Mouse (Mus musculus) ES-Bruce4 (cell line): Measurements from ENCODE around the gene Efna1. TPM values are rescaled to one million over a fixed set of nuclear protein-coding genes. Genes with fewer than 3 reads are reported as not detected.

Experiments
- H3K27ac ChIP-seq: 2 replicates; pipeline ENCODE4 v1.5.1; 2012; ENCODE audit warnings: low read length, inconsistent platforms; ENCODE audit not compliant: insufficient read depth
- H3K27me3 ChIP-seq: 2 replicates; pipeline ENCODE4 v1.6.1; 2012; ENCODE audit warnings: mild to moderate bottlenecking, low read length, inconsistent platforms; ENCODE audit not compliant: control insufficient read depth, poor library complexity, insufficient read depth, severe bottlenecking
- H3K36me3 ChIP-seq: 2 replicates; pipeline ENCODE4 v1.6.1; 2012; ENCODE audit warnings: inconsistent platforms, mild to moderate bottlenecking, low read length, moderate library complexity; ENCODE audit not compliant: control insufficient read depth, poor library complexity, insufficient read depth, severe bottlenecking
- H3K4me1 ChIP-seq: one replicate; pipeline ENCODE4 v1.8.1; 2011; ENCODE audit warnings: low read length; ENCODE audit not compliant: control insufficient read depth, insufficient read depth
- H3K4me3 ChIP-seq: 2 replicates; pipeline ENCODE4 v1.5.1; 2011; ENCODE audit warnings: low read depth, mild to moderate bottlenecking, low read length
- H3K9ac ChIP-seq: 2 replicates; pipeline ENCODE4 v1.6.1; 2012; ENCODE audit warnings: low read depth, mild to moderate bottlenecking, inconsistent platforms; ENCODE audit not compliant: poor library complexity, severe bottlenecking
- H3K9me3 ChIP-seq: replicated peaks from 2 replicates; pipeline ENCODE4 v1.6.1; 2012; ENCODE audit warnings: mild to moderate bottlenecking, low read length, inconsistent platforms; ENCODE audit not compliant: control insufficient read depth, poor library complexity, insufficient read depth, severe bottlenecking
- CTCF ChIP-seq: IDR thresholded peaks from one replicate; pipeline ENCODE4 v1.8.1; 2011; ENCODE audit warnings: low read depth, low read length
- EP300 ChIP-seq: IDR thresholded peaks from 2 replicates; pipeline ENCODE4 v1.6.1; 2011; ENCODE audit warnings: low read depth, low read length; ENCODE audit not compliant: insufficient read depth
- POLR2A ChIP-seq: IDR thresholded peaks from one replicate; pipeline ENCODE4 v1.8.1; 2011; ENCODE audit warnings: low read length; ENCODE audit not compliant: insufficient read depth
- polyA plus RNA-seq: library from polyadenylated mRNA; stranded (reverse); fragments of >200 nt; gene quantifications from 2 replicates; pipeline ENCODE4 v1.2.4, GENCODE M21; 2011; ENCODE audit warnings: low read depth; ENCODE audit not compliant: missing spikeins, insufficient read depth, insufficient read length

The Efna1 gene
- polyA plus RNA-seq, 1 experiment: 8.3 TPM

- H3K27ac ChIP-seq: no peak overlapping the region
Measured at GRCm38 (mm10) chr3:89318316-89318715, 37.4 kb upstream of the Efna1 start.

GRCm38 (mm10) chr3:89317246-89317645 is 36.3 kb upstream of the Efna1 start:
- Histone ChIP-seq H3K27me3 (peaks cover 17% of the 10 kb centered on the region), H3K36me3 (no peaks in the 10 kb centered on the region), H3K4me3 (no peak overlapping the region), H3K27ac (no peak overlapping the region), H3K4me1 (no peaks in the 10 kb centered on the region), H3K9me3 (no peaks in the 10 kb centered on the region), H3K9ac (no peak overlapping the region)
- no peak for TF ChIP-seq EP300
- TF ChIP-seq POLR2A: no peak
- TF ChIP-seq CTCF: no peak

More at GRCm38 (mm10) chr3:89318316-89318715, 37.4 kb upstream of the Efna1 start:
- no peak overlapping the region for H3K4me3 ChIP-seq
- H3K9ac ChIP-seq: no peak overlapping the region
- H3K36me3 ChIP-seq: no peaks in the 10 kb centered on the region
- H3K27me3 ChIP-seq: peaks cover 17% of the 10 kb centered on the region
- H3K9me3 ChIP-seq: no peaks in the 10 kb centered on the region
- no peaks in the 10 kb centered on the region for H3K4me1 ChIP-seq
- TF ChIP-seq EP300 (no peak), CTCF (no peak), POLR2A (no peak)

GRCm38 (mm10) chr3:89316833-89317232 is 35.9 kb upstream of the Efna1 start:
- TF ChIP-seq EP300 (no peak), POLR2A (no peak), CTCF (no peak)
- H3K27ac ChIP-seq: no peak overlapping the region
- no peak overlapping the region for H3K9ac ChIP-seq
- H3K36me3 ChIP-seq: no peaks in the 10 kb centered on the region
- no peak overlapping the region for H3K4me3 ChIP-seq
- no peaks in the 10 kb centered on the region for H3K9me3 ChIP-seq
- peaks cover 15% of the 10 kb centered on the region for H3K27me3 ChIP-seq
- no peaks in the 10 kb centered on the region for H3K4me1 ChIP-seq

GRCm38 (mm10) chr3:89315930-89316831 is 35.2 kb upstream of the Efna1 start:
- Histone ChIP-seq H3K9ac (peak overlapping the region; percentile 53; the same call in 1 of the 2 replicates), H3K4me3 (peak overlapping the region; percentile 24), H3K27ac (no peak overlapping the region), H3K4me1 (no peaks in the 10 kb centered on the region), H3K27me3 (peaks cover 10% of the 10 kb centered on the region), H3K9me3 (no peaks in the 10 kb centered on the region), H3K36me3 (no peaks in the 10 kb centered on the region)
- TF ChIP-seq POLR2A (no peak), EP300 (no peak), CTCF (no peak)

- Histone ChIP-seq H3K36me3 (no peaks in the 10 kb centered on the region), H3K9ac (peak overlapping the region; percentile 53), H3K27ac (no peak overlapping the region), H3K9me3 (no peaks in the 10 kb centered on the region), H3K4me1 (no peaks in the 10 kb centered on the region), H3K27me3 (peaks cover 7% of the 10 kb centered on the region), H3K4me3 (peak overlapping the region; percentile 71)
- no peak for TF ChIP-seq EP300
- no peak for TF ChIP-seq CTCF
- no peak for TF ChIP-seq POLR2A
Measured at GRCm38 (mm10) chr3:89315195-89315929, 34.4 kb upstream of the Efna1 start.
